Mouse (Mus musculus) liver, embryonic 14.5 days (tissue): Measurements from ENCODE around the gene Morc2a.

Experiments
- CTCF ChIP-seq: IDR thresholded peaks from 2 replicates; pipeline ENCODE4 v1.5.1; 2016; ENCODE audit warnings: antibody characterized with exemption, low read depth, control low read depth
- EP300 ChIP-seq: IDR thresholded peaks from 2 replicates; pipeline ENCODE4 v1.6.1; 2016; ENCODE audit warnings: antibody characterized with exemption, low read depth

GRCm38 (mm10) chr11:3722861-3723260 lies 73.9 kb downstream of the Morc2a start:
- TF ChIP-seq CTCF = no peak
- TF ChIP-seq EP300 = no peak
